In genomic region chr7:120977063-120977462, GRCm38 (mm10) we compare ENCODE assay signal across 8 mouse cellular contexts. TPM values are rescaled to one million over a fixed set of nuclear protein-coding genes. Genes with fewer than 3 reads are reported as not detected.
DNase-seq lines count a peak whose midpoint lies in the region; ATAC-seq and TF ChIP-seq lines count a peak whose summit lies in the region.
"Had no signal": no experiment of that assay in that cellular context is flagged by ENCODE, and none has a peak within 500 bp of the region (broad histone marks: within the 10 kb centered on the region; RNA-seq: fewer than 3 reads in every experiment).

No protein-coding gene starts in this region.

- peak overlapping the region; percentile 42 for H3K27ac ChIP-seq in heart, embryonic 11.5 days (ENCODE audit: low read depth, low read length)
- H3K27ac ChIP-seq in kidney, postnatal 0 days, result no peak overlapping the region
- 0 out of 2 replicates have a peak overlapping the region, but pooled peaks have one; percentile 28 for H3K27ac ChIP-seq in stomach, embryonic 14.5 days (ENCODE audit: low read length)

- 36% methylated on average over 7 of the region's 7 CpGs for WGBS in lung, adult 2 months
- 66% methylated on average over 7 of the region's 7 CpGs for WGBS in heart, embryonic 11.5 days (ENCODE audit: insufficient replicate concordance)
- 39% methylated on average over 7 of the region's 7 CpGs for WGBS in kidney, postnatal 0 days
- 38% methylated on average over 7 of the region's 7 CpGs for WGBS in stomach, embryonic 14.5 days

- no peak overlapping the region for H3K9ac ChIP-seq in heart, embryonic 11.5 days (ENCODE audit: low read depth, low read length)
- H3K9ac ChIP-seq in kidney, postnatal 0 days (ENCODE audit: low read depth, low read length), result no peak overlapping the region
- no peak overlapping the region for H3K9ac ChIP-seq in stomach, embryonic 14.5 days (replicated peaks; ENCODE audit: low read depth, low read length)

- H3K36me3 ChIP-seq in heart, embryonic 11.5 days (ENCODE audit: control insufficient read depth, insufficient read depth, low read length), result no peaks in the 10 kb centered on the region
- H3K36me3 ChIP-seq in kidney, postnatal 0 days (ENCODE audit: insufficient read depth, low read length), result no peaks in the 10 kb centered on the region
- no peaks in the 10 kb centered on the region for H3K36me3 ChIP-seq in stomach, embryonic 14.5 days (ENCODE audit: control insufficient read depth, insufficient read depth, low read length)

- no peak overlapping the region; the same call in 1 of the 2 replicates for H3K4me2 ChIP-seq in heart, embryonic 11.5 days
- H3K4me2 ChIP-seq in kidney, postnatal 0 days (ENCODE audit: low read length), result no peak overlapping the region
- no peak overlapping the region for H3K4me2 ChIP-seq in stomach, embryonic 14.5 days (replicated peaks; ENCODE audit: low read depth, low read length)

- TF ChIP-seq CTCF in lung, adult 2 months (IDR thresholded peaks at IDR 0.05; ENCODE audit: insufficient read depth, low read length), result no peak
- TF ChIP-seq CTCF in kidney, postnatal 0 days (IDR thresholded peaks at IDR 0.05; ENCODE audit: low read depth), result no peak

- ATAC-seq in heart, embryonic 11.5 days (replicated peaks; ENCODE audit: insufficient number of reproducible peaks, low FRiP score, low TSS enrichment), result no peak
- no peak for ATAC-seq in kidney, postnatal 0 days (replicated peaks; ENCODE audit: low FRiP score, low read depth)
- no peak for ATAC-seq in stomach, embryonic 14.5 days (ENCODE audit: insufficient number of reproducible peaks, insufficient read depth, low FRiP score, low read depth)

- no peaks in the 10 kb centered on the region for H3K27me3 ChIP-seq in heart, embryonic 11.5 days (ENCODE audit: control insufficient read depth, insufficient read depth, low read length)
- H3K27me3 ChIP-seq in kidney, postnatal 0 days (ENCODE audit: insufficient read depth, low read length), result no peaks in the 10 kb centered on the region
- H3K27me3 ChIP-seq in stomach, embryonic 14.5 days (ENCODE audit: control insufficient read depth, insufficient read depth, low read length), result no peaks in the 10 kb centered on the region

- DNase-seq in lung, adult 18-20 months, result peak; percentile 35 to 64
- no peak for DNase-seq in lung, adult 2 months
- DNase-seq in kidney, postnatal 0 days (ENCODE audit: low spot score), result peak; percentile 69
- DNase-seq in ovary, postnatal 14 days (ENCODE audit: low spot score), result no peak
- DNase-seq in cerebellum, adult 11 months, result no peak
- DNase-seq: adrenal gland, adult 2 months had no signal

- peaks cover 4% of the 10 kb centered on the region; the same call in 1 of the 2 replicates for H3K4me1 ChIP-seq in lung, adult 2 months (ENCODE audit: control insufficient read depth, insufficient read depth, low read length)
- peaks cover 14% of the 10 kb centered on the region for H3K4me1 ChIP-seq in heart, embryonic 11.5 days (ENCODE audit: control insufficient read depth, insufficient read depth, low read length)
- peaks cover 3% of the 10 kb centered on the region; the same call in 1 of the 2 replicates for H3K4me1 ChIP-seq in kidney, postnatal 0 days (replicated peaks; ENCODE audit: insufficient read depth, low read length)
- H3K4me1 ChIP-seq in stomach, embryonic 14.5 days (ENCODE audit: control insufficient read depth, insufficient read depth, low read length), result peaks cover 26% of the 10 kb centered on the region

- TF ChIP-seq POLR2A in lung, adult 2 months (IDR thresholded peaks at IDR 0.05; ENCODE audit: borderline replicate concordance, extremely low read depth, low read depth, low read length), result no peak

- H3K9me3 ChIP-seq in heart, embryonic 11.5 days (replicated peaks; ENCODE audit: control insufficient read depth, low read length), result no peaks in the 10 kb centered on the region
- H3K9me3 ChIP-seq in kidney, postnatal 0 days (replicated peaks; ENCODE audit: low read length), result no peaks in the 10 kb centered on the region
- no peaks in the 10 kb centered on the region for H3K9me3 ChIP-seq in stomach, embryonic 14.5 days (ENCODE audit: control insufficient read depth, low read depth, low read length)

- H3K4me3 ChIP-seq in lung, adult 2 months (replicated peaks; ENCODE audit: extremely low read depth, low read depth, low read length), result no peak overlapping the region
- no peak overlapping the region for H3K4me3 ChIP-seq in heart, embryonic 11.5 days (ENCODE audit: low read depth, low read length)
- H3K4me3 ChIP-seq in kidney, postnatal 0 days (replicated peaks; ENCODE audit: low read depth, low read length), result no peak overlapping the region
- no peak overlapping the region for H3K4me3 ChIP-seq in stomach, embryonic 14.5 days (ENCODE audit: low read depth, low read length)

RNA-seq across cellular contexts. Expression of gene Cdr2, which starts 5.0 kb away (rescaled TPM):
- polyA plus RNA-seq in lung, adult 2 months (2012; rRNA removed), result 15.8 and 18.0 TPM in 2 replicates
- polyA plus RNA-seq in heart, embryonic 11.5 days (2014; fragmentation: Nextera tagmentation; extraction: Ambion mirVana), result 14.8 and 15.6 TPM in 2 replicates
- 9.7 and 10.1 TPM in 2 replicates for polyA plus RNA-seq in kidney, postnatal 0 days (2015; fragmentation: Nextera tagmentation; extraction: Ambion mirVana)
- 12.6 and 13.2 TPM in 2 replicates for polyA plus RNA-seq in stomach, embryonic 14.5 days (2014; fragmentation: Nextera tagmentation; extraction: Ambion mirVana)

RNA-seq across cellular contexts. Expression of gene Mfsd13b, which starts 5.2 kb away (rescaled TPM):
- 0.16 and 0.19 TPM in 2 replicates for polyA plus RNA-seq in lung, adult 2 months (2012; rRNA removed)
- 0.19 and 0.59 TPM in 2 replicates for polyA plus RNA-seq in heart, embryonic 11.5 days (2014; fragmentation: Nextera tagmentation; extraction: Ambion mirVana)
- 0.22 and 0.52 TPM in 2 replicates for polyA plus RNA-seq in kidney, postnatal 0 days (2015; fragmentation: Nextera tagmentation; extraction: Ambion mirVana)
- 0.32 TPM in 1 of 2 replicates, not detected in the other for polyA plus RNA-seq in stomach, embryonic 14.5 days (2014; fragmentation: Nextera tagmentation; extraction: Ambion mirVana)

RNA-seq across cellular contexts. Expression of gene Mettl9, which starts 57.2 kb away (rescaled TPM):
- 17.9 and 24.6 TPM in 2 replicates for polyA plus RNA-seq in lung, adult 2 months (2012; rRNA removed)
- 117 and 124 TPM in 2 replicates for polyA plus RNA-seq in heart, embryonic 11.5 days (2014; fragmentation: Nextera tagmentation; extraction: Ambion mirVana)
- 174 and 177 TPM in 2 replicates for polyA plus RNA-seq in kidney, postnatal 0 days (2015; fragmentation: Nextera tagmentation; extraction: Ambion mirVana)
- 163 and 170 TPM in 2 replicates for polyA plus RNA-seq in stomach, embryonic 14.5 days (2014; fragmentation: Nextera tagmentation; extraction: Ambion mirVana)

RNA-seq across cellular contexts. Expression of gene Polr3e, which starts 59.5 kb away (rescaled TPM):
- polyA plus RNA-seq in lung, adult 2 months (2012; rRNA removed), result 12.6 and 14.4 TPM in 2 replicates
- 15.0 and 15.6 TPM in 2 replicates for polyA plus RNA-seq in heart, embryonic 11.5 days (2014; fragmentation: Nextera tagmentation; extraction: Ambion mirVana)
- polyA plus RNA-seq in kidney, postnatal 0 days (2015; fragmentation: Nextera tagmentation; extraction: Ambion mirVana), result 31.8 and 34.0 TPM in 2 replicates
- 26.3 and 28.0 TPM in 2 replicates for polyA plus RNA-seq in stomach, embryonic 14.5 days (2014; fragmentation: Nextera tagmentation; extraction: Ambion mirVana)

Comparison
In these comparisons a context has a peak if more than half of its experiments do, and no peak if none do; other contexts are left out.
1. DNase-seq: peak in lung, adult 18-20 months (2 of 2) and kidney, postnatal 0 days (single experiment); none in lung, adult 2 months (single experiment), ovary, postnatal 14 days (single experiment) and cerebellum, adult 11 months (single experiment).